Mouse (Mus musculus) lung, adult 2 months (tissue): ENCODE measurements around the gene Dync1h1. TPM values are rescaled to one million over a fixed set of nuclear protein-coding genes. Genes with fewer than 3 reads are reported as not detected.
"Not testable (repeated sequence)": the region's sequence is repeated elsewhere in the genome, so short reads cannot be mapped to it uniquely, and the experiment has no call there.

ENCODE experiments used
- DNase-seq: peaks from one replicate; pipeline ENCODE4 v3.0.0; 2022
- H3K4me1 ChIP-seq: fragments of 200-500 bp; 2 replicates; pipeline ENCODE4 v1.6.1; 2011; ENCODE audit warnings: low read length; ENCODE audit not compliant: control insufficient read depth, insufficient read depth
- H3K4me3 ChIP-seq: fragments of 200-500 bp; replicated peaks from 2 replicates; pipeline ENCODE3; 2011; ENCODE audit warnings: low read depth, mild to moderate bottlenecking, control low read depth, low read length; ENCODE audit errors: extremely low read depth
- CTCF ChIP-seq: fragments of 200-500 bp; IDR thresholded peaks from 2 replicates; pipeline ENCODE4 v1.5.1; 2011; ENCODE audit warnings: mild to moderate bottlenecking, low read length, control low read depth; ENCODE audit not compliant: insufficient read depth
- POLR2A ChIP-seq: fragments of 200-500 bp; IDR thresholded peaks from 2 replicates; pipeline ENCODE4 v1.6.1; 2011; ENCODE audit warnings: low read depth, mild to moderate bottlenecking, control low read depth, low read length, borderline replicate concordance; ENCODE audit errors: extremely low read depth
- WGBS: fragments of 180-500 bp; shearing (Covaris S2); methylation state at CpG from one replicate; pipeline ENCODE4 v1.1.7; 2018; 5-methylcytosine and 5-hydroxymethylcytosine counted together
- polyA plus RNA-seq: library from polyadenylated mRNA; depleted of rRNA; stranded (reverse); fragments of >200 nt; gene quantifications from 2 replicates; pipeline ENCODE4 v1.2.3, GENCODE M21; 2012

Dync1h1 gene
- polyA plus RNA-seq, 1 experiment = 294 TPM

DNA sequence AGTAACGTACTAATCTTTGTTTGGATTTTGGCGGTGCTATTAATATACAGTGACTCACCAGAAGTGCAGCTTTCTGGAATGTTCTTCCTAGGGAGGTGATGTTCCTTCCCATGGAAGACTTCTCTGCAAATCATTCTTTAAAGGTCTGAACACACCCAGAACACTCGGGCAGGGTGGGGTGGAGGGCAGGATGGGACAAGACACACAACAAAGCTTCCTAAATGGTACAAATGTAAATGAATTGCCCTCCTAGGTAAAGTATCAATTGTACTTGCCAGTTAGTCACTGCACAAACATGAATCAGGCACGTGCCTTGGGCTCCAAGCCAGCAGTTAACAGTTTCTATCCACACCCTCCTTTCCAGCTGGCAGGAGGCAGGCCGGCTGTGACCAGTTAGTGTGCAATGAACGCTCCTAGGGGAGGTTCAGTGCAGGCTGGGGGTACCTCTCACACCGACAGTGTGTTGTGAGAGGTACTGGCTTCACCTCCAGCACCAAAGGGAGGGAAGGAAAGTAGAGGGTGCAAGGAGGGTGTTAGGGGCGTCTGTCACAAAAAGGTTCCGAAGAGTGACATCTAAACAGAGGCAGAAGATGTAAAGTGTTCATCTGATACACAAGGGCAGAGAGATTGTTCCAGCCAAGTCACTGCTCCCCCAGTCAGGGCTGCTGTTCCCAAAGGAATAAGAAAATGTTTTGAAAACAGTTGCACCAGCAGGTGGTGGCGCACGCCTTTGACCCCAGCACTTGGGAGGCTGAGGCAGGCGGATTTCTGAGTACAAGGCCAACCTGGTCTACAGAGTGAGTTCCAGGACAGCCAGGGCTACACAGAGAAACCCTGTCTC is 86.9 kb downstream of the Dync1h1 start:
- Histone ChIP-seq H3K4me1 (peaks cover 9% of the 10 kb centered on the region), H3K4me3 (no peak overlapping the region)
- 46% methylated on average over 12 of the region's 12 CpGs for WGBS
- DNase-seq = peak; percentile 79
- TF ChIP-seq CTCF = no peak
- TF ChIP-seq POLR2A = no peak

- DNase-seq, H3K4me1 ChIP-seq, H3K4me3 ChIP-seq: not testable (repeated sequence)
- WGBS = 88% methylated on average over 3 of the region's 3 CpGs
Observed at GRCm38 (mm10) chr12:110688921-110689320, 87.7 kb downstream of the Dync1h1 start.

DNA sequence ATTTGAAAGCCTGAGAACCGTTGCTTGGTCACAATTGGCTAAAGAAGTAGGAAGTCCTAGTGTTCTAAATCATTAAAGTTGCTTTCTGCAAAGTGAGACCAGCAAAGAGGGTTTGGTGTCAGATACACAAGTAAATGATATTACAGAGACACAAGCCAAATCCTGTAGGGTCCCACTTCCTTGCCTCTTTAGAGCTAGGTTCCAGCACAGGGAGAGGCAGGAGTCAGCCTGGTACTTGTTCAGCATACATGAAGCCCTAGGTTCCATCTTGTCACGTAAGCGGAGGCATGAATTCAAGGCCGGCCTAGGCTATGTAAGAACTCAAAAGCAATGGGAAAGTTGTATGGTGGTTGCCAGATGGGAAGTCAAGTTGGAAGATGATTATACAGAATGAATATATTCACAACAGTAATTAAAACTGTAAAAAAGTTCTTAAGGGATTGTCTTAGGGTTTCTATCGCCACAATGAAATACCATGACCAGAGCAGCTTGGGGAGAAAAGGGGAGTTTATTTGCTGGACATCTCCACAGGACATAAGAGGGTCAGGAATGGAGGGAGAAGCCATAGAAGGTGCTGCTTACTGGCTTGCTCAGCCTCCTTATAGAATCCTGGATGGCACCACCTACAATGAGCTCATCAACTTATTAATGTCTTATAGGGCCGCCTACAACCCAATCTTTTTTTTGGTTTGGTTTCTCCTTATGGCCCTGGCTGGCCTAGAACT is 88.8 kb downstream of the Dync1h1 start:
- no peak for DNase-seq
- TF ChIP-seq CTCF (no peak), POLR2A (no peak)
- WGBS = 92% methylated on average over 6 of the region's 6 CpGs
- Histone ChIP-seq H3K4me3 (no peak overlapping the region), H3K4me1 (peaks cover 9% of the 10 kb centered on the region)

- DNase-seq, H3K4me3 ChIP-seq, H3K4me1 ChIP-seq: not testable (repeated sequence)
- 59% methylated on average over 5 of the region's 5 CpGs for WGBS
Observed at GRCm38 (mm10) chr12:110693378-110693777, 92.1 kb downstream of the Dync1h1 start.

DNA sequence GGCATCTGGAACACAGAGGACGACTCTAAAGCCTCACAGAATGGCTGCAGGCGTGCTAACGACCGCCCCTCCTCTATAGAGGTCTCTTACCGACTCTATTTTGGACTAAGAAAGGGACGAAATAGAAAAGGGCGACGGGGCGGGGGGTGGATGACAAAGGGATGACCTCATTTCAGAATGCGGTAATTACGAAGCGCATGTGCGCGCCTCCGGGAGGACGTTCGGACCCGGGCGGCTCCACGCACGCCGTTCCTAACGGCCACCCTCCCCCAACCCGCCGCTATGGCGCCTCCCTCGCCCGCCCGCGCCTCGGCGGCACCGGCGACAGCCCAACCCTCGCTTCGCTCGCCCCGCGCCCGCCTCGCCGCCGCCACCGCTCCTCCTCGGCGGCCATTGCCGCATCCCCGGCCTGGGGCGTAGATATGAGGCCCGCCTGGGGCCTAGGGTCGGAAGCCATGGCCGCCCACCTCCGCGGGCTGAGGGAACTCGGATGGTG is 94.5 kb downstream of the Dync1h1 start:
- TF ChIP-seq POLR2A (no peak; the same call in 1 of the 2 replicates), CTCF (no peak)
- WGBS = under 1% methylated on average over 51 of the region's 55 CpGs

GRCm38 (mm10) chr12:110696173-110696974 is 95.1 kb downstream of the Dync1h1 start:
- WGBS = under 1% methylated on average over 89 of the region's 89 CpGs
- DNase-seq = peak; percentile 98
- Histone ChIP-seq H3K4me3 (peak overlapping the region; percentile 76), H3K4me1 (no peaks in the 10 kb centered on the region; the same call in 1 of the 2 replicates)
- TF ChIP-seq POLR2A = peak; percentile 99
- TF ChIP-seq CTCF = no peak

More for the DNA sequence above, 94.5 kb downstream of the Dync1h1 start:
- Histone ChIP-seq H3K4me3 (peak overlapping the region; percentile 76), H3K4me1 (no peaks in the 10 kb centered on the region; the same call in 1 of the 2 replicates)
- no peak for DNase-seq

DNA sequence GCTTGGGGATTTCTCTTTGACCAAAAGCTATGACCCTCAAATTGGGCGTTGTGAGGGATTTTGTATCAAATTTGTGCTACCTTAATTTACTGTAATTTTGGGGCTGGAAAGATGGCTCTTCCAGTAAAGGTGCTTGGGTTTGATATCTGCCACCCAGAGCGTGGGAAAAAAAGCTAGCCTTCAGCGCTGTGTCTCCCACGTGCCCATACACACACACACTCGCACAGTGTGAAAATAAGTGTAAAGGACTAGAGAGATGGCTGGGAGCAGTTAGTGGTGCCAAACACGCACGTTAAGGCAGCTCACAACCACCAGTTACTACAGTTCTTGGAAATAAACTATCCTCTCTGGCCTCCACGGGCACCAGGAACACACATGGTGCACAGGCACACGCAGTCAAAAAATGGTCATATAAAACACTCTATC is 95.7 kb downstream of the Dync1h1 start:
- no peak for DNase-seq
- H3K4me3 ChIP-seq = no peak overlapping the region
- WGBS = 44% methylated on average over 9 of the region's 9 CpGs
- TF ChIP-seq POLR2A (no peak), CTCF (no peak)
- H3K4me1 ChIP-seq = no peaks in the 10 kb centered on the region; the same call in 1 of the 2 replicates

DNA sequence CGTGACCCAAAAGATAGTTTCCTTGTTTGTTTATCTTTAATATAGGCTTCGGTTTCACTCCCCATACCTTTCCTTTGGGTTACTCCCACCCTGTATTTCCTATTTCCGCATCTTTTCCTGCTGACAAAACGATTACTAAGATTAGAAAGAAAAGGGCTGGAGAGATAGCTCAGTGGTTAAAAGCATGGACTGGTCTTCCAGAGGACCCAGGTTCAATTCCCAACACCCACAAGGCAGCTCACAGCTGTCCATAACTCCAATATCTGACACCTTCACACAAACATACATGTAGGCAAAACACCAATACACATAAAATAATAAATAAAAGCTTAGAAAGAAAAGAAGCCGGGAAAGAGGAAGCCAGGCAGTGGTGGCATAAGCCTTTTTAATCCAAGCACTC is 96.2 kb downstream of the Dync1h1 start:
- TF ChIP-seq CTCF (no peak), POLR2A (no peak)
- no peak for DNase-seq
- Histone ChIP-seq H3K4me1 (no peaks in the 10 kb centered on the region; the same call in 1 of the 2 replicates), H3K4me3 (no peak overlapping the region)
- WGBS = 52% methylated on average over 5 of the region's 5 CpGs

- H3K4me3 ChIP-seq = no peak overlapping the region
- no peak for DNase-seq
- no peaks in the 10 kb centered on the region; the same call in 1 of the 2 replicates for H3K4me1 ChIP-seq
- WGBS = 72% methylated on average over 1 of the region's 1 CpGs
- TF ChIP-seq CTCF (no peak), POLR2A (no peak)
Observed at GRCm38 (mm10) chr12:110698080-110698479, 96.8 kb downstream of the Dync1h1 start.
